Mouse (Mus musculus) heart, embryonic 14.5 days (tissue): Measurements from ENCODE around the gene Hunk. TPM values are rescaled to one million over a fixed set of nuclear protein-coding genes. Genes with fewer than 3 reads are reported as not detected.

ENCODE experiments used
- ATAC-seq: fragments of 200-750 bp; cut with Nextera tagmentation; 2 replicates; pipeline ENCODE4 v1.8.0; 2017; ENCODE audit warnings: low read depth, moderate TSS enrichment; ENCODE audit not compliant: insufficient number of reproducible peaks, insufficient read depth, low FRiP score
- H3K27ac ChIP-seq, 2 experiments: fragments of 200-500 bp in 1 of 2; fragments of 300-500 bp in 1 of 2; sonication (generic) in 1 of 2; replicated peaks in 1 of 2; 2 replicates each; pipeline ENCODE4 v1.5.1; 2012 to 2014; ENCODE audit warnings: low read depth in 2 of 2, low read length in 2 of 2, control low read depth in 1 of 2, mild to moderate bottlenecking in 1 of 2, mixed read lengths in 1 of 2; ENCODE audit not compliant: control insufficient read depth in 1 of 2, insufficient read depth in 1 of 2
- H3K27me3 ChIP-seq: fragments of 300-500 bp; sonication (generic); 2 replicates; pipeline ENCODE4 v1.6.1; 2014; ENCODE audit warnings: mild to moderate bottlenecking, low read length, control low read depth; ENCODE audit not compliant: control insufficient read depth, insufficient read depth
- H3K36me3 ChIP-seq: fragments of 300-500 bp; sonication (generic); 2 replicates; pipeline ENCODE4 v1.6.1; 2014; ENCODE audit warnings: mild to moderate bottlenecking, control low read depth, low read length, mixed read lengths; ENCODE audit not compliant: control insufficient read depth, insufficient read depth
- H3K4me1 ChIP-seq, 2 experiments: fragments of 200-500 bp in 1 of 2; fragments of 300-500 bp in 1 of 2; sonication (generic) in 1 of 2; 2 replicates each; pipeline ENCODE4 v1.6.1; 2012 to 2014; ENCODE audit warnings: low read length in 2 of 2, control low read depth in 1 of 2, mixed read lengths in 1 of 2; ENCODE audit not compliant: control insufficient read depth in 2 of 2, insufficient read depth in 2 of 2
- H3K4me2 ChIP-seq: fragments of 300-500 bp; sonication (generic); 2 replicates; pipeline ENCODE4 v1.6.1; 2014; ENCODE audit warnings: mild to moderate bottlenecking, low read length
- H3K4me3 ChIP-seq, 2 experiments: fragments of 200-500 bp in 1 of 2; fragments of 300-500 bp in 1 of 2; sonication (generic) in 1 of 2; 2 replicates each; pipeline ENCODE4 v1.5.1; 2012 to 2014; ENCODE audit warnings: low read length in 2 of 2, mild to moderate bottlenecking in 2 of 2, control low read depth in 1 of 2, low read depth in 1 of 2, moderate library complexity in 1 of 2; ENCODE audit not compliant: control insufficient read depth in 1 of 2, insufficient read depth in 1 of 2
- H3K9ac ChIP-seq: fragments of 300-500 bp; sonication (generic); 2 replicates; pipeline ENCODE4 v1.6.1; 2014; ENCODE audit warnings: mild to moderate bottlenecking, low read length
- H3K9me3 ChIP-seq: fragments of 300-500 bp; sonication (generic); 2 replicates; pipeline ENCODE4 v1.6.1; 2016; ENCODE audit warnings: low read length, control low read depth; ENCODE audit not compliant: control insufficient read depth
- WGBS: fragments of 180-500 bp; shearing (Covaris S2); extraction: QIAGEN DNeasy Blood & Tissue Kit; methylation state at CpG from one replicate; pipeline ENCODE4 v1.1.7; 2014; 5-methylcytosine and 5-hydroxymethylcytosine counted together
- polyA plus RNA-seq: library from polyadenylated mRNA; unstranded; fragments of >200 nt; fragmentation: Nextera tagmentation; extraction: Ambion mirVana; gene quantifications from 2 replicates; pipeline ENCODE4 v1.2.1, GENCODE M21; 2014

Gene Hunk
- polyA plus RNA-seq, 1 experiment from 2014 or later = 10.4 TPM

GRCm38 (mm10) chr16:90521191-90521950 is 135.6 kb downstream of the Hunk start:
- H3K36me3 ChIP-seq = no peaks in the 10 kb centered on the region

GRCm38 (mm10) chr16:90521951-90522255 is 136.1 kb downstream of the Hunk start:
- H3K27me3 ChIP-seq = no peaks in the 10 kb centered on the region; the same call in 1 of the 2 replicates
- peaks cover 11 to 18% of the 10 kb centered on the region in 2 experiments; a peak in 3 of 4 replicates for H3K4me1 ChIP-seq
- WGBS = 38% methylated on average over 3 of the region's 3 CpGs
- no peak overlapping the region for H3K27ac ChIP-seq
- H3K9ac ChIP-seq = no peak overlapping the region
- H3K4me3 ChIP-seq = no peak overlapping the region
- H3K36me3 ChIP-seq = no peaks in the 10 kb centered on the region
- no peaks in the 10 kb centered on the region for H3K9me3 ChIP-seq
- no peak overlapping the region for H3K4me2 ChIP-seq
- ATAC-seq = no peak

More at GRCm38 (mm10) chr16:90521191-90521950, 135.6 kb downstream of the Hunk start:
- Histone ChIP-seq H3K4me3 (no peak overlapping the region), H3K27ac (no peak overlapping the region), H3K4me1 (peaks cover 11 to 19% of the 10 kb centered on the region in 2 experiments; a peak in 3 of 4 replicates), H3K4me2 (no peak overlapping the region), H3K27me3 (no peaks in the 10 kb centered on the region; the same call in 1 of the 2 replicates), H3K9ac (no peak overlapping the region), H3K9me3 (no peaks in the 10 kb centered on the region)
- ATAC-seq = no peak
- WGBS = 30% methylated on average over 10 of the region's 10 CpGs

- Histone ChIP-seq H3K4me3 (no peak overlapping the region), H3K4me2 (no peak overlapping the region), H3K27ac (no peak overlapping the region), H3K36me3 (no peaks in the 10 kb centered on the region), H3K9ac (no peak overlapping the region), H3K27me3 (no peaks in the 10 kb centered on the region; the same call in 1 of the 2 replicates), H3K4me1 (peaks cover 11 to 17% of the 10 kb centered on the region in 2 experiments; a peak in 3 of 4 replicates), H3K9me3 (no peaks in the 10 kb centered on the region)
- 73% methylated on average over 1 of the region's 1 CpGs for WGBS
- no peak for ATAC-seq
These were observed 136.8 kb downstream of the Hunk start for GRCm38 (mm10) chr16:90522575-90522974.

- H3K9me3 ChIP-seq = no peaks in the 10 kb centered on the region
- ATAC-seq = no peak
- no peak overlapping the region for H3K4me3 ChIP-seq
- H3K27ac ChIP-seq = no peak overlapping the region
- H3K36me3 ChIP-seq = no peaks in the 10 kb centered on the region
- 26% methylated on average over 6 of the region's 6 CpGs for WGBS
- H3K4me1 ChIP-seq = peaks cover 11 to 16% of the 10 kb centered on the region in 2 experiments; a peak in 3 of 4 replicates
- no peaks in the 10 kb centered on the region for H3K27me3 ChIP-seq
- no peak overlapping the region for H3K9ac ChIP-seq
- H3K4me2 ChIP-seq = no peak overlapping the region
These were observed 137.6 kb downstream of the Hunk start for GRCm38 (mm10) chr16:90523373-90523772.

GRCm38 (mm10) chr16:90523894-90524293 is 138.1 kb downstream of the Hunk start:
- Histone ChIP-seq H3K9me3 (no peaks in the 10 kb centered on the region), H3K27ac (no peak overlapping the region), H3K4me2 (no peak overlapping the region), H3K27me3 (no peaks in the 10 kb centered on the region), H3K4me1 (peaks cover 11 to 12% of the 10 kb centered on the region in 2 experiments; a peak in 2 of 4 replicates), H3K36me3 (no peaks in the 10 kb centered on the region), H3K4me3 (no peak overlapping the region), H3K9ac (no peak overlapping the region)
- 82% methylated on average over 18 of the region's 18 CpGs for WGBS
- no peak for ATAC-seq

GRCm38 (mm10) chr16:90524393-90524792 is 138.6 kb downstream of the Hunk start:
- H3K27ac ChIP-seq = no peak overlapping the region
- no peaks in the 10 kb centered on the region for H3K9me3 ChIP-seq
- no peak overlapping the region for H3K9ac ChIP-seq
- H3K4me1 ChIP-seq = peaks cover 11% of the 10 kb centered on the region in 2 experiments; a peak in 2 of 4 replicates
- H3K4me2 ChIP-seq = no peak overlapping the region
- no peaks in the 10 kb centered on the region for H3K27me3 ChIP-seq
- H3K36me3 ChIP-seq = no peaks in the 10 kb centered on the region
- WGBS = 98% methylated on average over 18 of the region's 18 CpGs
- H3K4me3 ChIP-seq = no peak overlapping the region
- ATAC-seq = no peak

- no peaks in the 10 kb centered on the region for H3K9me3 ChIP-seq
- no peak overlapping the region for H3K4me3 ChIP-seq
- ATAC-seq = no peak
- no peak overlapping the region for H3K4me2 ChIP-seq
- H3K9ac ChIP-seq = no peak overlapping the region
- WGBS = 74% methylated on average over 10 of the region's 10 CpGs
- H3K27ac ChIP-seq = no peak overlapping the region
- no peaks in the 10 kb centered on the region for H3K36me3 ChIP-seq
- H3K4me1 ChIP-seq = no peaks in the 10 kb centered on the region
- no peaks in the 10 kb centered on the region; the same call in 1 of the 2 replicates for H3K27me3 ChIP-seq
These were observed 147.4 kb downstream of the Hunk start for GRCm38 (mm10) chr16:90533119-90533673.
